Mouse (Mus musculus): Measurements from ENCODE around the gene Man1c1.

Man1c1 gene

DNA sequence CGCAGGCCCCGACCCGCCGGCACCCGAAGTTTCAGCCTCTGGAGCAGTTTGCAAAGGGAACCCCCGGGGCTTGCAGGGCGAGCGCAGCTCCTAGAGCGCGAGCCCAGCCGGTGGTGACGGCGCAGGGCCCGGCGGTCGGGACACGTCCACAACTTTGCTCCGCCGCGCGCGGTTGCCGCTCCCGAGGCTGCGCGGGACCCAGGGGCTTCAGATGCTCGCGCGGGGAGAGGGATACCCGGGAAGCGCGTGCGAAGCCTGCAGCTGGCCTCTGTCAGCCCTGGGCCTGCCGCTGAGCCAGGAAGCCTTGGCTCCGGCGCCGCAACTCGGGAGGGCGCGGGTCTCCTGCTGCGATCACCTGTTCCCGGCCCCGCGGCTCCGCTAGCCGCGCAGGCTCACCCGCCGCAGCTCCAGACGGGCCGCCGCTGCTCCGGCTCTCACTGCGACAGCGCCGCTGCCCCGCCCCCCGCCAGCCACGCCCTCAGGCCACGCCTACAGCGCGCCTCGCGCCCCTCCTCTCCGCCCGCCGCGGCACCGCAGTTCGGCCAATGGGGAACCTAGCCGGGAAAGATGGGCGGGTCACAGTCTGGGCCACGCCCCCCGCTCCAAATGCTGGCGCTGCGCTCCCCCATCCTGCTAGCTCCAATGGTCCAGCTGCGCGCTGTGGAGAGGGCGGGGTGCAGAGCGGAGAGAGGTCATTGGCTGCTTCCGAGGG is at the start of gene Man1c1:
Man1c1 (minus strand) TSS at position 456 of the 712 bp plus-strand sequence.
- peak; percentile 98 for DNase-seq

DNA sequence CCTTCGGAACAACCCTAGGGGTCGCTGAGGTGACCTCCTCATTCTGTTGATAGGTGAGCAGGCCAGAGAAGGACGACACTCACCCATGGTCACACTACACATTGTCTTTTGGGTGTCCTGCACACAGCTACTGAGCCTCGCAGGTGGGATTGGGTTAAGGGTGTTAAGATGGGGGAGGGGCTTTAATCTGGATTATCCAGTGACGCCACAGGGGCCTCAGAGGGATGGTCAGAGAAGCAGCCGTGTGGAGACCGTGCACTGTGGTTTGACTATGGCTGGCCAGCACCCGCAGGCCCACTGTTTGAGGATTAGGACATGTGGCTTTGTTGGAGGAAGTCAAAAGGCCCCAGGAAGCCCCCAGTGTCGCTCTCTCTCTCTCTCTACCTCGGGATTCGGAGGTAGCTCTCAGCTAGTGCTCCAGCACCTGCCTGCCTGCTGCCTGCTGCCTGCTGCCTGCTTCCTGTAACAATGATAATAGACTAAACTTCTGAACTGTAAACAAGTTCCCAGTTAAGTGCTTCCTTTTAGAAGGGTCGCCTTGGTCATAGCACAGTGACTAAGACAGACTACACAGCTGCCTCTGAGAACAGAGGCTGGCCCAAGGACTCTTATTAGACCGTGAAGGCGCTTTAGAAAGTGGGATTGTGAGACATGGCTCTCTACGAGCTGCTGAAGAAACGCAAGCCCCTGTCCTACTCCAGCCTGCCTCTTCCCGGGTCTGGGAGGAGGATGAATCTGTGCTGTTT is 49.6 kb upstream of the Man1c1 start:
- DNase-seq: no peak

DNA sequence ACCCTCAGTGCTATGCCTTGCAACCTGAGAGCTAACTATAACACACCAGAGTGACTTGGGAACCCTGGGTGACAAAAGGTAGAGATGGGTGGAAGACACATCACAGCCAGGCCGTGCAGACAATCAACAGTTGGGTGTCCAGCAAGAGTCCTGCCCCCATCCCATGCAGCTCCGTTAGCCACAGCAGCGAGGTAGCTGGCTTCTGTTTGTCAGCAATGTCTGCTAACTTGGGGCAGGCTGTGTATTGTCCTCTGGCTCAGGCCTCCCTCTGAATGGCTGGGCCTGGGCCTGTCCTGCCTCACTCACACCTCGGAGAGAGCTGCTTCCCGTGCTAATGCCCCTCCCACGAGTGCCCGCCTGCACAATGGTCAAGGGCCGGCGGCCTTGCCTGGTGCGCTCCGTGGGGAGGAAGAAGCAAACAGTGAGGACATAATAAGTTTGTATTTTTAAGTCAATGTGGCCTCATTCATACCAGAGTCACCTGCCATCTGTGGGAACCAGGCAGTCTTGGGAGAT is 48.9 kb upstream of the Man1c1 start:
- no peak for DNase-seq

DNA sequence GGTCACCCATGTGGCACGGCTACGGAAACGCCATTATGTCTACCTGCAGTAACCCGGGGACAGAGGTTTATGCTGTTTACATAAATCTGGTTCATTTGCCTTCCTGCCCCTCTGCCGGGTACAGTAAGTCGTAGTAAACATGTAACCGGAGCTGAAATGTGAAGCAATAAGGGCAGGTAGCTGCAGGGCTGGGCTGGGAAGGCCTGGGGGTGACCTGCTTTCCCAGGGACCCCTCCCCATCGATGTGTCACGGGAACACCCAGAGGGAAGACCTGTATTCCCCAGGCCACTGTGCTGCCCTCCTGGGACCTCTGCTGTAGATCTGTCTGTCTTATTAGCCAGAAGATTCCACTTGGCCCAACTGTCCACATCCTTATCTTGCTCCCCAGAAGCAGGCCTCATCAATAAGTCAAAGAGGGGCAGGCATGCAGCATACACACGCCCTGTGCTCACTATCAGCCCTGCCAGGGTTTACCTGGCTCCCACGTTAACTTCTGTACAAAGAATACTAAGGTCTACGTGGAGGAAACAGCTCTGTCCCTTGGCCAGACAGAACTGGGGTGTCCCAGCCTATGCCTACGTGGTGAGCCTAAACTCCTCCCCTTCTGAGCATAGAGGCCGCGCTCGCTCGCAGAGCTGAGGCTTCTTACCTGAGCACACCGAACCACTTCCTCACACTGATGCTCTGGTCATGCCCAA is 47.7 kb upstream of the Man1c1 start:
- DNase-seq: no peak

DNA sequence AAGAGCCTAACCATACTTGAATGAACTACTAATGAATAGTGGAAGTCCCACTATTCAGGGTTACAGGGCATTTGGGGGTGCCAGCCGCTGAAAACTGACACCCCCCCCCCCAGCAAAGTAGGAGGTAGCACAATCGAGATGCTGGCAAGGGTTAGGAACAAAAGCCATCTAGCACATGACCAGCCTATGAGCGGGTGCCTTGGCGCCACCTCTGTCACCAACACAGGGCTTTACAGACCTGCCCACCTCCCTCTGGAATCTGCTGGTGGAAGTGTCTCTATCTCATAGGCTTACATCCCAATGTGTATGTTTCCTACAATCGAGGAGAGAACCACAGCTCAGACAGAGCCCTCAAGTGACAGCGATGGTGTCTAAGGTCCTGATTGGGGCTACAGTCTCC is 46.7 kb upstream of the Man1c1 start:
- DNase-seq: no peak

DNA sequence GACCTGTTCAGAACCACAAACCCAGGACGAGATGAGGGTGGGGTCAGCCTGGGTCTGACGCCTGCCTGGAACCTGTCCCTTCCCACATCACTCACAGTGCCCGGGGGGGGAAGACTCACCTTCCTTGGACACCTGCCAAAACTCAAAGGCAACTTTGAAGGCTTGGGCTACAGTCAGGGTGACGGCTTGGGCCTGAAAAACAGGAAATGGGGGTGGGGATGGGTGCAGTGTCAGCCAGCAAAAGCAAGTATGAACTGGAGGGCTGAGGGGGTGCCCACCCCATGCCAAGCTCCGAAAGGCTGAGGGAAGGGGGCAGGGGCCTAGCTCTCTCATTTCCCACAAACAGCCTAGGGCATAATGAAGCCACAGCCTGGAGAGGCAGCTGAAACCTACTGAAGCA is 46.2 kb upstream of the Man1c1 start:
- DNase-seq: no peak

DNA sequence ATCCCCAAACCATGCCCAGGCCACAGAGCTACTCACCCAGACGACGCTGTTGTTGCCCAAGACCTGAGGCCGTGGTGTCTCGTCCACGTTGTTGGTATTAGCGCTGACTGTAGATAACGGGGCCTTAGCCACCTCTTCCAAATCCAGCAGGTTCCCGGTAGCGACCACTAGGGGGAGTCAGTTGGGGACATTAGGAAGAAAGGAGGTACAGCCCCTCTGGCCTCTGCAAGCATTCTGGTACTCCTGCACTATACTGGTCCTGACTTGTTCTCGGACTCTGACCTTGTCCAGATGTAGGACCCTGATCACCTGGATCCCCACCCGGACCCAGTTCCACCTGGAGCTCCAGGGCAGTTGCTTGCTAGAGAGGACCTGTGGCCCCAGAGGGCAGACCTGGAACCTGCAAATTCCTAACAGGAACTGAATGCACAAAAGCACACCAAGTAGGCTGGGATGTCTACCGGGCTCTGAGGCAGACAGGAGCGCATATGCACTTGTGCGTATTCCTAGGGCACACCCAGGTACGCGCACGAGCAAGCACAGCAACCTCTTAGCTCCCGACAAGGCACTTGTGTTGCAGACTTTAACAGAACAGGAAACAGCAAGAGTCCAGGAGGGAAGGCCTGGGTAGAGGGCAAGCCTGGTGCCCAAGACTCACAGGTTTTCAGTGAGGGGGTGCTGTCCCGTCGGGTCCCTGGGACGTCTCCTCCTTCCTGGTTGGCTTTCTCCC is 45.4 kb upstream of the Man1c1 start:
- DNase-seq: no peak

DNA sequence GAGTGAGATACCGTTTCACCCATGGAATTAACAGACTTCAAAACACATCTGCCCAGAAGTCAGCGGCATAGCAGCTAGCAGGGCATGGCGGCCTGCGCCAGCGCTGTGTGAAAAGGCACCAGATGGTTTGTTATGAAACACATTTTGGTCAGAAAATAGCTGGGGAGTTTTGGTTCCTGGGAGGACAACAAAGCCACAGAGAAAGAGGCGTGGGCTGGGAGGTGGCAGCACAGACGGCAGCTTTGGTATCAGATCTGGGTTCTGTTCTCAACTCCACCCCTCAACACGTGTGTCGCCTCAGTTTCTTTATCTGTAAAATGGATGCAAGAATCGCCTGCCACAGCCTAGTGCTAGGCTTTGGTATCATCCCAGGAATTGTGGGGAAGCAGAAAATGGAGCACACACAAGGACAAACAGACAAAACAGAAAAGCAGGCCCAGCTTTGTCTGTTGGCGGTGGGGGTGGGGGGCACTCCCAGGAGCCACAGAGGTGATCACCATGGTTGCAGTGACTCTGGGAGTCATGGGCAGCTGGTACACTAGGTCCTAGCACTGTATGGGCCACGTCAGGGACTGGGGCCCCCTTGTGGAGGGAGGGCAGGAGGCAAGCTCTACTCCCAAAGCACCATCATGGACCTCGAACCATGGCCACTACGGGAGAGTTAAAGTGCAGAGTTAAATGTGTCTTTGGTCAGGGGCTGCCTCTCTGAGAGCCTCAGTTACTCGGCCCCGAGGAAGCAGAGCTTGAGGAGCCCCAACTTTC is 42.0 kb upstream of the Man1c1 start:
- peak; percentile 86 for DNase-seq

DNA sequence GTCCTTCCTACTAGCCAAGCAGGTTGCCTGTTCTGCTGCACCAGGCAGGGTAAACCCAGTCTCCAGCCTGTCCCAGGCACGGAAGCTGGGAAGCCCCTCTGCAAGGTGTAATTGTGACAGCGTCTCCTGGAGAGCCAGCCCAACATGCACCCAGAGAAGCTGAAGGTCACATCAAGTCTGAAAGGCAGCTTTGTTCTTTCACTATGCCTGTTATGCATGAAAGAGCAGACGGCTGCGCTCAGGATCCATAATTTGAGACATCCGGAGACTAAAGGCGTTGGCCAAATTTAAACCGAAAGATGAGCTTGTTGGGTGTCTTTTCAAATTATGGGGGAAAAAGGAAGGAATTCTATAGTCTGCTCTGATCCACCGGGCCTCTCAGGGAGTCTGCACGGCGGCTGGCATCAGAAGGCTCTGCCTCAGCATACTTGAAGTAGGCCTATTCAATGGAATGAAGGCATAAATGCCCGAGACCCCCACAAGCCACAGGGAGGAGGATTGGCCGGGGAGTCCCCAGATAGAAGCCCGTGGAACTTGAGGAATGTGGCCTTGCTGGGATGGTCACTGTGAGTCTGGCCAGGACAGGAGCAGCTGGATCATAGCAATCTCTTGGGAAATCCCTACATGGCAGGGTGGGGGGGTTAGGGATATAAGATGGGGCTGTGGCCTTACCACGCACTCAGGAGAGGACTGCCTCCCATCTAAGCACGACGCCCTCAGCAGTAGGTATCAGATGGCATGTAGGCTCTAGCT is 40.0 kb upstream of the Man1c1 start:
- no peak for DNase-seq

DNA sequence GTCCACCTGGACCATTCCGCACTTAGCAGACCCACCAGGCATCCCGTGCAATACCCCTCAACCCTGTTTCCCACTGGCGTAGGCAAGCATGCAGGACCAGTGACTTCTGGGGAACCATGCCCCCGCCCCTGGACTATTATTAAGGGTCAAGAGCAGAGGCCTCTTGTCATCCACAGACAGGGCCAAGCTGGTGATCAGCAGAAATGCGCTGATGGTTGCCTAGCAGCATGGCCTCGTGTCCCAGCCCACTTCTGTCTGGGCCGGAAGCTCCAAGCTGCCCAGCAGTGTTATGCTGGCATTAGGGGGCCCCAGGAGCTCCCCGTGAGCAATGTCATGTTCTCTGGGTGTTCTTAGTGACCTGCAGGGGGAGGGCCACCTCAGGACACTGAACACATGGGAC is 37.9 kb upstream of the Man1c1 start:
- no peak for DNase-seq

DNA sequence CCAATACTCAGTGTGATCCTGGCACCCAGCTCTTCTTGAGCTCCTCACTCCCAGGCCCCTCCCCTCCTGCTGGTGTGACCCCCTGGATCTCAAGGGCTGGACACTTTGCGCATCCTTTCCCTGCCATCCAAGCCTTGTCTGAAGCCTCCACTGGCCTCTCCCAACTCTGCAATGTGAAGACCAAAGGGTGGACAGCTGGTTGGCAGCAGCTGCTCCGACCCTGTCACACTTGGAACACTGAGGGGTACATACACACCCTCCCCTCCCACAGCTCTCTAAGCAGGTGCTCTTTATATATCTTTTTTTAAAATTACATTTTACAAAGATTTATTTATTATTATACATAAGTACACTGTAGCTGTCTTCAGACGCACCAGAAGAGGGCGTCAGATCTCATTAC is 36.1 kb upstream of the Man1c1 start:
- no peak for DNase-seq

DNA sequence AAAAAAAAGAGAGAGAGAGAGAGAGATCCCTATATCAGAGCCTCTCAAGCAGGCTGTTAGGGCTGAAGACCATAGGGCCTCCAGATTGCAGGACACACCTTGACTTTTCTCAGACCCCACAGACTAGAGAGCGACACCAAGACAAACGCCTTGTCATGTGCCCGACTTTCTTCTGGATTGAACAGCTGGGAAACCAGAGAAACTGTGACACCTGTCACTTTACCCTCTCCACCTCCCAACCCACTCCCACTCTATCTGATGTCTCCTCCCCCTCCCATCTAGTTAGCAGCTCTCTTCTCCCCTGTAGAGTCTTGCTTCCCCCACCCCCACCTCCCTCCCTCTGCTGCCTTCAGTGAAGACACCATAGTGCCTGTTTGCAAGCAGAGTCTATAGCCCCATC is 35.4 kb upstream of the Man1c1 start:
- no peak for DNase-seq

DNA sequence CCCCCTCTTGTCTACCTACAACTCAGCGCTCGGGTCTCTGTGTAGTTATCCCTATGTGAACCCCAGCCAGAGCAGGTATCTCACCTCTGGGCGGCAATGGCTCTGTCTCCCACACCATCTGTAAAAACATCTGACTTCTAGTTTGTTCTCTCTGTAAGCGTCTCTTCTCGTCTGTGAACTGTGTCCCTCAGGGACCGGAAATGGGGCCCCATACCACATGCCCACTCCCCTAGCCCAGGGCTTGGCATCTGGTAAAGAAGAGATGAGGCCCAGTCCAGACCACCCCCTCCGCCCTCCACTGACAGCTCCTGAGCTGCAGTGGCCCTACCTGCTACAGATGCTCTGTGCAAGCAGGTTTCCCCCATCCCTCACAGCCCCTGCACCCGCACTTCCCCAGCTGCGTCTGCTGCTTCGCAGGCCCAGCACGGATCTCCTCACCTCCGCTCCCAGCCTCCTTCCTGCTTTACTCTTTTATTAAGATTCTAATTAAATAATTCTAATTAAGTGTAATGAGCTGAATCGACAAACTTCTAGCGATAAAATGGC is 33.3 kb upstream of the Man1c1 start:
- no peak for DNase-seq

DNA sequence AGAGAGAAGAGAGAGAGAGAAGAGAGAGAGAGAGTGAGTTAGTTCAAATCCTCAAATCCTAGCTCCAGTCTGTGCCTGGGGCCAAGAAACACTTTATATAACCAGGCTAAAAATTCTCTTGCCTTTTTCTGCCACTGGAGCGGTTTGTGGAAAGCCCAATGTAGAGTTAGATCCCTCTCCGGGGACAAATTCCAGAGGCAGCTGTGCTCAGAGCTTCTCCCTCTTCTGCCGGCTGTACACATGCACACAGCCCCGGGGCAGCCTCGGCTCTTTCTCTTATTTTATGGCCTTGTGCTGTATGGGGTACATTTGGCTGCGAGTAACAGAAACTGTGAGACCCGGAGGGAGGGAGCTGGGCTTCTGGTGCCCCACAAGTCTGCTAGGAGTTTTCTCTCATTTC is 32.1 kb upstream of the Man1c1 start:
- DNase-seq: no peak

DNA sequence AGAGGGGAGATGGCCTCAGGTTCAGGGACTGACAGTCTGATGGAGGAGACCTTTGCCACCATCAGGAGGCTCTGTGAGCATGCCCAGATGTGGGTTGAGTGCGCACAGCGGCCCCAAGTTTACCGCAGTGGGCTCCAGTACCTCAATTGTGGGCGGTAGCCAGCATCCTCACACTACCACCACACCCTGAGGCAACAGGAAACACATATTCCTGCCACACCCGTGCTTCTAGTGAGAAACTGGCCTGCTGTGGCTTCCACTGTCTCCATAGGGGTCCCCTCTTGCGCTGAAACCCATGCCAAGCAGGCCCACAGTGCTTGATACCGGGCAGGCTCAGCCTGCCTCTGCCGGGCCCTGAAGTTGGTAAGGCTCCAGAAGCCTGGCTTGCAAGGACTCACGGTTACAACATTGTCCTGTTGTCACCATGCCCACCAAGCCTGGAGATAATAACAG is 30.6 kb upstream of the Man1c1 start:
- no peak for DNase-seq

DNA sequence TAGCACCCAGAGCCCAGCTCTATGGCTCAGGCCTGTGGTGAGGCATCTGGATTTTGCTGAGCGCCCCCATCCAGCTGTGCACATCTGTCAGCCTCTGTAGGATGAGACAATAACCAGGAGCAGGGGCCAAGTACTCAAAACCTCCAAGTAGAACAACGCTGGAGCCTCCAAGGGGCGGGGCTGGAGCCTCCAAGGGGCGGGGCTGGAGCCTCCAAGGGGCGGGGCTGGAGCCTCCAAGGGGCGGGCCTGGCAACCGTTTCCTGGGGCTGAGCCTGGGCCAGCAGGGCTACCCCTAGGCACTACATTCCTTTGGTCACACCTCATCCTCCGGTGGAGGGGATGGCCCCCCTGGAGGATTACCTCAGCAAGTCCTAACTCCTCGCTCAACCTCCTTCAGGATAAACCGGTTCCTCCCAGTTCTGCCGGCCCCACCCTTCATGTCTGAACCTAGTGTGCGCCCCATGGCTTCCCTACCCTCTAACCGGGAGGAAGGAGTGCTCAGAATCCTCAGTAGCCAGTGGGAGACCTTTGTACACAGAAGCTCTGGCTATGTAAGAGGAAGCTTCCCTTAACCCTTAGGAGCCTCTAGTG is 30.0 kb upstream of the Man1c1 start:
- no peak for DNase-seq

DNA sequence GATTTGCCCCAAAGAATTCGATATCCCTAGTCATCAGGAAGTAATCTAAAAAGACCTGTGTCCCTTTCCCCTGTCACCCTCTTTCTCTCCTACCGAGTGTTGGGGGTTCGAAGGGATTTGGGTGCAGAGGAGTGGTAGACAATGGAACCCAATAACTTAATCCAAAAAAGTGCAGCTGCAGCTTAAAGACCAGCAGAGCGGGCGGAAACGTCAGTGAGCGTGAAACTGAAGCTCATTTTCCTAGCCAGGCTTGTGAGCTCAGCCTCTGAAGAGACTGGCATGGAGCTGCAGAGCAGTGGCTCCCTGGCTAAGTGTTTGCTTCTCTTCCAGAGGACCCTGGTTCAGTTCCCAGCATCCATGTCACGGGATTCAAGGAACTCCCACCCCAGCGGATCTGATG is 29.3 kb upstream of the Man1c1 start:
- no peak for DNase-seq

DNA sequence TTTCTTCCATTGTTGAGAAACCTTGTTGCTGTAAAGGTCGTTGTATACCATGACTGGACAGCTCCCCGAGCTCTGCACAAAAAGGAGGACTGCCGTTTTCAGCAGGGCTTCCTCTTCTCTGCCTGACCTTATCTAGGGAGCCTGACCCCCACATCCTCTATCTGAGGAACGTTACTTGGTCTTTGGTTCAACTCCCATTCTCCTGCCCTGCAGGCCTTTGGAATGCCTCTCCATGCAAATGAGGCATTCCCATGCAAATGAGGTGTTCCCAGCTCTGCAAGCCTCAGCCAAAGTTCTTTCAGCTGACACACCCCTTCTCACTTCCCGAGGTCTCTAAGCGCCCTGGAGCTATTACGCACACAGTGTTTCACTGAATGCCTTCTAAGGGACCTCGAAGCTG is 26.0 kb upstream of the Man1c1 start:
- DNase-seq: no peak

DNA sequence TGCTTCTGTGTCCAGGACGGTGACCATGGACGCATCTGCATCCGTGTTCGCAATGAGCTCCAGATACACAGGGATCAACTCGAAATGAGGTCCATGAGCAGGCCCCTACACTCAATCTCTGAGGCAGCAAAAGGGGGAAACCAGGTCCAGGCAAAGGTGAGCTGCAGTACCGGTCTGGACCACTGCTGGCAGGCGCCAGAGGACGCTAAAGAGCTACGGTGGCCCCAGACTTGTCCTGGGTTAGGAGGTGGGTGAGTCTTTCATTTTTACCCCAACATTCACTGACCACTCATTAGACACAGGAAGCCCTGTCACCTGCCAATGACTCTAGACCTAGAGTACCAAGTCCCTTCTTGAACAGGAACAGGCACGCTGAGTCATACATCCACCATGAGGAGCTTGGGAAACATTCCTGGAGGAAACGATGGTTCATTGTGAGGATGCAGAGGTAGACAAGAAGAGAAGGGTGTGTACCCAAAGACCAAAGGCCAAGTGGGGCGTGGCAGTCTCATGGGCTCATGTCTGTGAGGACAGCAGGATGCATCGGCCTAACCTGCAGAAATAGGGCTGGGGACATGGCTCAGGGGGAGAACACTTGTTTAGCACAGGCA is 21.8 kb upstream of the Man1c1 start:
- DNase-seq: no peak

DNA sequence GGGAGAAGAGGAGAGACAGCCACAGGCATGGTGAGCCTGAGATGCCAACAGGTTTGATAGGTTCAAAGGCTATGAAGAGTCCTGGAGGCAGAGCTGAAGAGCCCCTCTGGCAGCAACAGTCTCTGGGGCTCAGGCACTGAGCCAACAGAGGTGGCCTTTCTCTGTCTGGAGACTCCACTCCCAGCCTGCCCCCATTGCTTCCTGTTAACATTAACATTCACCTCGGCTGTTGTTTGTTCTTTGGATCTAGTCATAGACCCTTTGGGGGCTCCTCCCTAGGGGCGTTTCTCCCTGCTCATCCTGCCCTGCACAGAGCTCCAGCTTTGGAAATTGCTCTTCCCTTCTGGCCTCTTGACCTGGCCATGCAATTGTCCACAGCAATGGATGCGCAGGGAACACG is 20.9 kb upstream of the Man1c1 start:
- DNase-seq: no peak

Measured in layer of hippocampus, adult 9-11 months (tissue).